Mouse (Mus musculus): Measurements from ENCODE around the gene Phtf2.

DNA sequence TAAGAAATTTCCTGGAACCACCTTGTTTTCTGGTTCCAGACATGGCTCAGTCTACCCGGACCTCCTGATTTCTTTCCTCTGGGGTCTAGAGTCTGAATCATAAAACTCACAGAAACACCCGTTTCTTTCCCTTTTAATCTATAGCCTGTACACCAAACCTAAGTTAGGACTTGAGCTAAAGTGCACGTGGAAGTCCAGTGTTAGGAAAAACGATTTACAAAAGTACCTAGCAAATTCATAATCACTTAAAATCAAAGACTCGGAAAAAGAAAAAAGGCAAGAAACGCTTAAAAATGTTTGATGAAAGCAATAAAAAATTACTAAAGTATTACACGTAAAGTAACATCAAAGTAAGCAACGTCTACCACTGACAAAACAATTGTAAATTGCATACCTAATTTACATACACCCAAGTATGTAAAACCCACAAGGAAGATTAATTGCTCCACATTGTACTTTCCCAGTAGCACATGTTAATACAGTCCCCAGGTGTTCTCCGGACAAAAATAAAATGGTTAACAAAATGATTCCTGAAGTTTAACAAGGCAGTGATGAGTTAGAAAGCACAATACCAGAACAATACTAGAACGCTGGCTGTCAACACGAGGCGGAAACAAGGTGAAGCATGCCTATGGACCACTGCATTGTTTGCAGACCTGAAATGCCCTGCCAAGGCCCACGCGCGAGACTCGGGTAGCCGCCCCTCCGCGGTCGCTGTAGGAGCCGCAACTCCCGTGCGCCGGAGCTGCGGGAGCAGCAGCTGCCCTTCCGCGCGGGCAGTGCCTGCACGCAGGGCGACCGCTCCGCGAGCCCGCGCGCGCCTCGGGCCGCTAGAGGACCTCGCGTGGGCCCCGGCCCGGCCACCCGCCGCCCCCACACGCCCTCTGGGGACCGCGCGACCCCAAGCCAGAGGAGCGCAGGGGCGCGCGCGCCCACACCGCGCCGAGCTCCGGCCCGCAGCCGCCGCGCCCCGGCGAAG is 838 bp downstream of the Phtf2 start:
- TF ChIP-seq CTCF (IDR thresholded peaks at IDR 0.05; ENCODE audit: low read depth, low read length) (no peak), POLR2A (IDR thresholded peaks at IDR 0.05; ENCODE audit: borderline replicate concordance, low read depth, low read length) (no peak)
